Mouse (Mus musculus) embryonic facial prominence, embryonic 15.5 days (tissue): ENCODE data around the gene Coq8a. TPM values are rescaled to one million over a fixed set of nuclear protein-coding genes. Genes with fewer than 3 reads are reported as not detected.

Experiments used
- ATAC-seq: fragments of 200-750 bp; cut with Nextera tagmentation; 2 replicates; pipeline ENCODE4 v1.8.0; 2017; ENCODE audit warnings: low read depth, moderate TSS enrichment; ENCODE audit not compliant: insufficient number of reproducible peaks, low FRiP score, low TSS enrichment
- H3K27ac ChIP-seq: fragments of 300-500 bp; sonication (generic); replicated peaks from 2 replicates; pipeline ENCODE4 v1.5.1; 2015; ENCODE audit warnings: mild to moderate bottlenecking, inconsistent platforms
- H3K27me3 ChIP-seq: fragments of 300-500 bp; sonication (generic); 2 replicates; pipeline ENCODE4 v1.6.1; 2015; ENCODE audit warnings: inconsistent platforms
- H3K36me3 ChIP-seq: fragments of 300-500 bp; sonication (generic); 2 replicates; pipeline ENCODE4 v1.6.1; 2015; ENCODE audit warnings: mild to moderate bottlenecking, inconsistent platforms
- H3K4me1 ChIP-seq: fragments of 300-500 bp; sonication (generic); 2 replicates; pipeline ENCODE4 v1.6.1; 2015; ENCODE audit warnings: inconsistent platforms
- H3K4me2 ChIP-seq: fragments of 300-500 bp; sonication (generic); replicated peaks from 2 replicates; pipeline ENCODE4 v1.6.1; 2015; ENCODE audit warnings: mild to moderate bottlenecking, inconsistent platforms
- H3K4me3 ChIP-seq: fragments of 300-500 bp; sonication (generic); replicated peaks from 2 replicates; pipeline ENCODE4 v1.5.1; 2015; ENCODE audit warnings: mild to moderate bottlenecking, inconsistent platforms
- H3K9ac ChIP-seq: fragments of 300-500 bp; sonication (generic); 2 replicates; pipeline ENCODE4 v1.6.1; 2015; ENCODE audit warnings: inconsistent platforms
- H3K9me3 ChIP-seq: fragments of 300-500 bp; sonication (generic); replicated peaks from 2 replicates; pipeline ENCODE4 v1.6.1; 2016; ENCODE audit warnings: inconsistent platforms
- WGBS: fragments of 180-500 bp; shearing (Covaris S2); methylation state at CpG from one replicate; pipeline ENCODE4 v1.1.7; 2015; 5-methylcytosine and 5-hydroxymethylcytosine counted together
- polyA plus RNA-seq: library from polyadenylated mRNA; unstranded; fragments of >200 nt; fragmentation: Nextera tagmentation; extraction: Ambion mirVana; gene quantifications from 2 replicates; pipeline ENCODE4 v1.2.1, GENCODE M21; 2015

Gene Coq8a
- polyA plus RNA-seq, 1 experiment from 2014 or later: 12.1 TPM

DNA sequence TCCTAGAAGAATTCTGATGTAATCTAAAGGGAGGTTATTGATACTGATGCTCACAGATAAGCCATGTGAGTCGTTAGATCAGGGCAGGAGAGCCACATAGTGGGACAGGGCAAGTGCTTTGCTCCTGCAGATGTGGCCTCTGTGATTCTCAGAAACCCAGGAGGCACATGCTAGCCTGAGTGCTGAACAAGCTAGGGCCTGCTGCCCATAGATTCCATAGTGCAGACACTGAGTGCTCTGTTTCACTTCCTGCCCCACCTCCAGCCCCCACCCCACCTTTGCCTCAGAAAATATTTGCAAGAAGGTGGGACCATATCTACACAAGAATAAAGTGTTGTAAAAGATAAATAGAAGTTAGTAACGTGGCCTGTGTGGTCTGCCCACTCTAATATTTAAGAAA, 40.8 kb downstream of the Coq8a start:
- WGBS: 54% methylated on average over 2 of the region's 2 CpGs

DNA sequence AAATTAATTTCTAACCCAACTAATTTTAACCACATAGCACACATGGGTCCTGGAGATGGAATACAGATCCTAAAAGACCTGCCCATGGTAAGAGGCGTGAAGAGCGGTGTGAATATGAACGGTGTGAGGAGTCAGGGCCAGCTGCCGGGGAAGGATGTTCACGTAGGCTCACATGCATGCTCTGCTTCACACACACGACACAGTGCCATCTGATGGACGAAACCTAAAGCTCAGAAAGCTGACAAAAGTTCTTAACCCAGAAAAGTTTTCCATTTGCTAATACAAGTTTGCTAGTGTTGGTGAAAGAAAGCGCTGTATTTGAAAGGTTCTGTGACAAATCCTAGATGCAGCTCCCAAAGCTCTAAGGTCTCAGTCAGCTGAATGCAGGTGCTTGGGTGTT, 48.2 kb downstream of the Coq8a start:
- Histone ChIP-seq H3K9ac (no peak overlapping the region), H3K4me2 (no peak overlapping the region), H3K27ac (no peak overlapping the region), H3K4me1 (no peaks in the 10 kb centered on the region), H3K9me3 (no peaks in the 10 kb centered on the region), H3K36me3 (peaks cover 24% of the 10 kb centered on the region), H3K4me3 (no peak overlapping the region), H3K27me3 (no peaks in the 10 kb centered on the region)
- WGBS: 73% methylated on average over 8 of the region's 8 CpGs
- no peak for ATAC-seq

More for the DNA sequence above, 40.8 kb downstream of the Coq8a start:
- H3K27ac ChIP-seq: no peak overlapping the region
- H3K9me3 ChIP-seq: no peaks in the 10 kb centered on the region
- no peaks in the 10 kb centered on the region for H3K4me1 ChIP-seq
- no peak overlapping the region for H3K4me2 ChIP-seq
- H3K36me3 ChIP-seq: peaks cover 33% of the 10 kb centered on the region
- H3K27me3 ChIP-seq: no peaks in the 10 kb centered on the region
- H3K9ac ChIP-seq: no peak overlapping the region
- no peak overlapping the region for H3K4me3 ChIP-seq
- ATAC-seq: no peak

DNA sequence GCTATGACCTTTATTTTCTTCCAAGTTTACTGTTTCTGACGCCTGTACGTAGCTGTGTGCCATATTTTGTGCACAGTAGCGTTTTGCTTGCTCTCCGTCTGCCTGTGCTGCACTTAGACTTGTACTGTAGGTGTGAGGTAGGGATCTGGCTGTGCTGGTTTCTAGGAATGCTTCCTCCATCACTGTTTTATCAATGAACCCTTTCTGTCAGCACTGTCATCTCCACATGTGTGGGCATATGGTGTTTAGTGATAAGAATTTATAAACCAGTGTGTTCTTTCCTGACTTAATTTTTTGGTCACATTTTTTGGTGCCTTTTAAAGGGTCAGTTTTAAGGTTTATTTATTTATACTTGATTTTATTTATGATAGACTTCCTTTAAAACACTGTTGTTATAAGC, 50.8 kb downstream of the Coq8a start:
- Histone ChIP-seq H3K4me2 (no peak overlapping the region), H3K4me3 (no peak overlapping the region), H3K27me3 (no peaks in the 10 kb centered on the region), H3K27ac (no peak overlapping the region), H3K9ac (no peak overlapping the region), H3K4me1 (no peaks in the 10 kb centered on the region), H3K9me3 (no peaks in the 10 kb centered on the region), H3K36me3 (peaks cover 30% of the 10 kb centered on the region)
- WGBS: 89% methylated on average over 4 of the region's 4 CpGs
- ATAC-seq: no peak

DNA sequence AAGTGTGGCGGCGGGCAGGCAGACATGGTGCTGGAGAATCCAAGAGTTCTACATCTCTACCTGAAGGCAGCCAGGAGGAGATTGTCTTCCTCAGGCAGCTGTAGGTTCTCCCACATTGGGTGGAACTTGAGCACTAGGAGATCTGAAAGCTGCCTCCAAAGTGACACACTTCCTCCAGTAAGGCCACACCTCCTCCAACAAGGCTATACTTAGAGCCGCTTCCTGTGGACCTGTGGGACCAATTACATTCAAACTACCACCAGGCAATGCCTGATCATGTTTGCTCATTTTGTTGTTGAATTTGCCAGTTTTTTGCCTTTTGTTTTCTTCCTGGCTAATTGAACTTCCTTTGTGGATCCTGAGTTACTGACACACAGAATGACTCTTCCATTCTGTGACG, 51.4 kb downstream of the Coq8a start:
- no peak overlapping the region for H3K9ac ChIP-seq
- H3K4me3 ChIP-seq: no peak overlapping the region
- no peaks in the 10 kb centered on the region for H3K9me3 ChIP-seq
- peaks cover 30% of the 10 kb centered on the region for H3K36me3 ChIP-seq
- no peak overlapping the region for H3K4me2 ChIP-seq
- H3K27ac ChIP-seq: no peak overlapping the region; the same call in 1 of the 2 replicates
- no peaks in the 10 kb centered on the region for H3K27me3 ChIP-seq
- ATAC-seq: no peak
- H3K4me1 ChIP-seq: no peaks in the 10 kb centered on the region
- 69% methylated on average over 4 of the region's 4 CpGs for WGBS

DNA sequence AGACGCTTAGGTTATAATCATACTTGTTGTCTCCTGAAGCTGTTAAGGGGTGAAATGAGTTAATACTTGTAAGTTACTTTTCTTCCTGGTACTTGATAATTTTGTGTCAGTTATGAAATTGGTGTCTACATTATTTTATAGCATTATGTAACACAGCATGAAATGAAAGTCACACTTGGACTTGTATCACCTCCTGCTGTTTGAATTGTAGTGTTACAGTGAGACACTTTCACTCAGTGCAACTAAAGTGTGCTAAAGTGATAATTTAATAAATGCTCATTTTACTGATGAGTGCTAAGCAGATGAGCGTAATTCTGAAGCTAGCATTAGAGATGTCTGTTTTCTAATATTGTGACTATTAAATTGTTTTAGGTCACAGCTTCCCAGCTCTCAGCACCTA, 58.4 kb downstream of the Coq8a start:
- 95% methylated on average over 2 of the region's 2 CpGs for WGBS
- no peak overlapping the region for H3K27ac ChIP-seq
- no peak overlapping the region for H3K9ac ChIP-seq
- ATAC-seq: no peak
- H3K9me3 ChIP-seq: no peaks in the 10 kb centered on the region
- no peaks in the 10 kb centered on the region for H3K4me1 ChIP-seq
- no peak overlapping the region for H3K4me3 ChIP-seq
- no peak overlapping the region for H3K4me2 ChIP-seq
- no peaks in the 10 kb centered on the region for H3K27me3 ChIP-seq
- H3K36me3 ChIP-seq: peaks cover 35% of the 10 kb centered on the region

DNA sequence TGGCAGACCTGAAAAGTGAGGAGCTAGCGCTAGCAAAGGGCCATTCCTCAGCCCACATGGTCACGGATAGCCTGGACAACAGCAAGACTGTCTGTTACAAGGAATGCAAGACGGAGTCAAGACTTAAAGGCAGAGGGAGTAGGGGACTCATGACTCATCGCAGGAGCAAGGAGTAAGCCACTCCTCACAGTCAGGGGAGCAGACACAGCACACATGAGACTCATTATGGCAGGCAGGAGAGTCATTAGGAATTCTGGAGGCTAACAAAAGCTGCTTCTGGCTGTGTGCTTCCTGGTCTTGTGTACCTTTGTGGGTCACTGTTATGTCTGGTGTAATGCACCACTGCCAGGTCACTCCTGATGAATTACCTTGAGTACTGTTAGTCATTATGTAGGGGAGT, 60.2 kb downstream of the Coq8a start:
- no peak overlapping the region for H3K9ac ChIP-seq
- H3K27me3 ChIP-seq: no peaks in the 10 kb centered on the region
- peaks cover 26% of the 10 kb centered on the region for H3K36me3 ChIP-seq
- 48% methylated on average over 4 of the region's 4 CpGs for WGBS
- no peaks in the 10 kb centered on the region for H3K4me1 ChIP-seq
- no peak overlapping the region for H3K4me3 ChIP-seq
- H3K9me3 ChIP-seq: no peaks in the 10 kb centered on the region
- no peak overlapping the region for H3K4me2 ChIP-seq
- no peak overlapping the region for H3K27ac ChIP-seq
- no peak for ATAC-seq

DNA sequence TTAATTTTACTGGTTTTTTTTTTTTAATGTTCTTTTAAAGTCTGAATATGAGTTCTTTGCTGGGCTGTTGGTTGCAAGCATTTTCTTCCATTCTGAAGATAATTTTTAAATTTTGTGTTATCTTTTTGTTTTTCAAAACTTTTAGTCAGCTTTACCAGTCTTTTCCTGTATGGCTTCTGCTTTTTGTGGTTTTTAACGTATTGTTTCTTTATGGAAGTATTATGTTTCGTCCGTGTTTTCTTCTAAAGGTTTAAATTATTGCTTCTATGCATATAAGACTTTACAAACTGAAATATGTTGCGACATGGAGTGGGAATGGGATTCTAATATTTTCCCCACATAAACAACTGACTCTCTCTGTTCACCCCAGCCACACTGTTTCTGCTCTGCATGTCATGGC, 67.2 kb downstream of the Coq8a start:
- no peaks in the 10 kb centered on the region for H3K9me3 ChIP-seq
- no peaks in the 10 kb centered on the region for H3K4me1 ChIP-seq
- 78% methylated on average over 4 of the region's 4 CpGs for WGBS
- no peaks in the 10 kb centered on the region for H3K27me3 ChIP-seq
- H3K4me3 ChIP-seq: no peak overlapping the region
- H3K4me2 ChIP-seq: no peak overlapping the region
- no peak overlapping the region for H3K9ac ChIP-seq
- no peak overlapping the region for H3K27ac ChIP-seq
- ATAC-seq: no peak
- H3K36me3 ChIP-seq: peaks cover 10% of the 10 kb centered on the region

DNA sequence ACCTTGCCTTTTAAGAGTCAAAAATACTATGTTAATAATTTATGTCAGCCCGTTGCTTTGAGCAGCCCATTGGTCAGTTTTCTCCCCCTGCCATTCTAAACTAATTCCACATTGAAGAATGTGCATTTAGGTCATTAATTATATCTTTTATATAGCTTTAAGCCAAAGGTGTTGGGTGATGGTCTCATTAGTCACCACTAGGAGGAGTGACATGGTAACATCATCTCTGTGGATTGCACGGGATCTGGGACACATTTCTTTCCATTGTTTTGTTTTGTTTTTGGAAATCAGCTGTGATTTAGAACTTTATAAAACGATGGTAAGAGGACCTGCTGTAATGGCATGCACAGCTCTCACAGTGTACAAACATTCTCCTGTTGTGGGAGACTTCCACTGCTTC, 68.0 kb downstream of the Coq8a start:
- H3K27ac ChIP-seq: no peak overlapping the region
- no peak for ATAC-seq
- 52% methylated on average over 3 of the region's 3 CpGs for WGBS

DNA sequence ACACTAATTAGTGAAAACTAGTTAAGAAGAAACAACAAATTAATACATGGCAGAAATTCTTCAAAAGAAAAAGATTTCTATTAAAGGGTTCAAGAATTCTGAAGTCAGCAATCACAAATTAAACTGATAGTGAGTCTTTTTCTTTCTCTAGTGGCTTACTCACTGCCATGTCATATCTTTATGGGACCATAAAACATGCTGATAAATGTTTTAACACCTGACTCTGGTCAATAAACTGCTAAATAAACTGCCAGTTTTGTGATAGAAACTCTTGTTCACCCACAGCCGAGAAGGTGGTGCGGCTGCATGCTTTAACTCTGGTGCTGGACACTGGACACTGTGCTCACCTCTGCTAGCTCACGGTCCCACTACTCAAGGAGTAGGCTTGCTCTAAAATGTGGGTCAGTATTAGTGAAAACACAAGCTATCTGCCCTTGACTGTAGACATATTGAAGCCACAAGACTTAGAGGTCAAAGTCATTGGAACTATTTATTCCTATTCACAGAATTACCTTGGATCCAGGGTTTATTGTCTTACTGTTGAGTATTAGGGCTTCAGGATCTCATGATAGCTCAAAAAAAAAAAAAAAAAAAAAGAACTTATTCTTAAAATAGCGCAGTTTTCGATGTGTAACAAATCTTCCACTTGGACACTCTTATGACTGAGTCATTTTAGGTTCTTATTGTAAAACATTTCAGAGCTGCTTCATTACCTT, 71.2 kb downstream of the Coq8a start:
- 94% methylated on average over 5 of the region's 5 CpGs for WGBS
- Histone ChIP-seq H3K9ac (no peak overlapping the region), H3K36me3 (no peaks in the 10 kb centered on the region; the same call in 1 of the 2 replicates), H3K27me3 (no peaks in the 10 kb centered on the region), H3K27ac (no peak overlapping the region), H3K4me3 (no peak overlapping the region), H3K4me2 (no peak overlapping the region), H3K9me3 (no peaks in the 10 kb centered on the region), H3K4me1 (no peaks in the 10 kb centered on the region)
- ATAC-seq: no peak

More for the DNA sequence above, 68.0 kb downstream of the Coq8a start:
- no peak overlapping the region for H3K4me3 ChIP-seq
- no peaks in the 10 kb centered on the region for H3K27me3 ChIP-seq
- H3K36me3 ChIP-seq: peaks cover 3% of the 10 kb centered on the region; the same call in 1 of the 2 replicates
- H3K4me2 ChIP-seq: no peak overlapping the region
- no peak overlapping the region for H3K9ac ChIP-seq
- no peaks in the 10 kb centered on the region for H3K9me3 ChIP-seq
- H3K4me1 ChIP-seq: no peaks in the 10 kb centered on the region

DNA sequence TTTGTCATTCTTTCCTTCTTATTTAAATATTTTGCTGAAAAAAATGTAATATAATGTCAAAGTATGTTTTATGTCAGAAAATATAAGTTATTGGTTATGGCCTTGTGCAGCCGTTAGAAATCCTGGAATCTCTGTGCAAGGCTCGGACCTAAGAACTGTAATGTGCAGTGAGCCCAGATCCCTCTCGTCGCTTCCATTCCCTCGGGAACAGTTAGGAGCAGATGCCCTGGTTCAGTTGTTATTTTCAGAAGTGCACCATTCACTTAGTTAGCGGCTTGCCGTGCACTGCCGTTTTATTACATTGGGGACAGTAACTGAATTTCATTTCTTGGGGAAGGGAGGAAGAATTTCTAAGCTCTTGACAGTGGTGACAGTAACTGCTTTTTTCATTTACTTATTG, 81.2 kb downstream of the Coq8a start:
- Histone ChIP-seq H3K27ac (no peak overlapping the region), H3K4me2 (no peak overlapping the region), H3K9ac (no peak overlapping the region), H3K36me3 (peaks cover 11% of the 10 kb centered on the region), H3K9me3 (no peaks in the 10 kb centered on the region), H3K4me1 (no peaks in the 10 kb centered on the region), H3K27me3 (no peaks in the 10 kb centered on the region), H3K4me3 (no peak overlapping the region)
- ATAC-seq: no peak
- WGBS: 81% methylated on average over 8 of the region's 8 CpGs

DNA sequence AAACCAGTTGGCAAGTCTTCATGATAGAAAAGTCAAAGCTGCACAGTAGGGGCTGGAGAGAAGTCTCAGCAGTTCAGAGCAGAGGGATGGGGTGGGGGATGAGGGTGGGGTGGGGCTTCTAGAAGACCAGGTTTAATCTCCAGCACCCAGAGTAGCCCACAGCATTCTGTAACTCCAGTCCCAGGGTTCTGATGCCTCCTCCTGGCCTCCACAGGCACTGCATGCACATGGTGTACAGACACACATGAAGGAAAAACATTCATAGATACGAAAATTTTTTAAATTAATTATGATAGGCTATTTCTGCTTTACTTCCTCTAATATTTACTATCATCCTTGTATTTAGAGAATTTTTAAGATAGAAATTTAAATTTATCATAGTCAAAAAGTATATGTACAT, 82.9 kb downstream of the Coq8a start:
- ATAC-seq: no peak
- Histone ChIP-seq H3K27ac (no peak overlapping the region), H3K36me3 (peaks cover 11% of the 10 kb centered on the region), H3K4me1 (no peaks in the 10 kb centered on the region), H3K4me3 (no peak overlapping the region), H3K9me3 (no peaks in the 10 kb centered on the region), H3K4me2 (no peak overlapping the region), H3K9ac (no peak overlapping the region), H3K27me3 (no peaks in the 10 kb centered on the region)
- 74% methylated on average over 1 of the region's 1 CpGs for WGBS
